1 mouse cellular context compared by ENCODE assay signal in the genomic region with DNA sequence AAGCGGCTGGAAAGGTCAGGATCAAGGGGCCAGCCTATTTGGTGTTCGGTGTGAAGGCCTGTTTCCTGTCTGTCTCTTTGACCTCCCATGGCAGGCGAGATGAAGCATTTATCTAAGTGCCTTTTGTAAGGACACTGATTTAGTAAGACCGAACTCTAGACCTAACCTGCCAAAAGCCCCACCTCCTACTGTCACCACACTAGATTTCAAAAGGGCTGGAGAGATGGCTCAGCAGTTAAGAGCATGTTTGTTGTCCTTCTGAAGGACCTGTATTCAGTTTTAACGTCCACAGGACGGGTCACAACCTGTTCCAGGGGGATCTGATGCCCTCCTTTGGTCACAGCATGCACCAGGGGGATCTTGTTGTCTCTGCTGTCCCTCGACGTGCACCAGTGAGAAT.
TF ChIP-seq lines count a peak whose summit lies in the region.

No protein-coding gene starts in this region.

TF ChIP-seq in CH12.LX, 34 proteins besides CTCF, POLR2A, EP300 and RAD21 (continued from another document):
- no peak for TF ChIP-seq MEF2A (IDR thresholded peaks at IDR 0.05; ENCODE audit: borderline replicate concordance, low read depth, low read length)
- TF ChIP-seq JUND (conservative IDR thresholded peaks at IDR 0.05; ENCODE audit: low read depth, low read length) = no peak
- TF ChIP-seq USF1 (IDR thresholded peaks at IDR 0.05; ENCODE audit: low read depth, low read length) = no peak
- no peak for TF ChIP-seq MYC (IDR thresholded peaks at IDR 0.05; ENCODE audit: low read depth, low read length)
- TF ChIP-seq IRF4 (IDR thresholded peaks at IDR 0.05; ENCODE audit: low read depth, low read length) = no peak
- no peak for TF ChIP-seq BHLHE40 (IDR thresholded peaks at IDR 0.05; ENCODE audit: low read depth, low read length)
- TF ChIP-seq CHD1 (IDR thresholded peaks at IDR 0.05; ENCODE audit: low read depth, low read length) = no peak
TF ChIP-seq in CH12.LX: peak in this region for 0.
